Mouse (Mus musculus): ENCODE measurements around the gene Rbpms2.

Gene Rbpms2

DNA sequence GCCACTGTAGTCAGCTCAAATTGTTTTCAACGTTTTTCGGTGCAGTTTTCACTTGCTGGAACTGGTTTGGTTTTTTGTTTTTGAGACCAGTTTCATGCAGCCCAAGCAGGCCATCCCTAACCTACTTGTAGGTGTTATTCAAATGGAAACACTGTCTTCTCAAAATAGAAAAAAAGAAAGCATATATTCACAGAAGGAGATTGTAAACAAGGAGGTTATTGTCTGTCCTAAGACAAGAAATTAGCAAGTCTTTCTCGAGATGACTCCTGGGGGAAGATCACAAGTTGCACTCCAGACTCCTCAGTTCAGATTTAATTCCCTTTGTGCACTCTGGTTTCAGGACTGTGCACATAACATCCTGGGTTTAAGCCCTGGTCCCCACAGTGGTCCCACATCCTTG, 10.1 kb upstream of the Rbpms2 start:
- no peak for DNase-seq (ENCODE audit: low read depth, low spot score)

DNA sequence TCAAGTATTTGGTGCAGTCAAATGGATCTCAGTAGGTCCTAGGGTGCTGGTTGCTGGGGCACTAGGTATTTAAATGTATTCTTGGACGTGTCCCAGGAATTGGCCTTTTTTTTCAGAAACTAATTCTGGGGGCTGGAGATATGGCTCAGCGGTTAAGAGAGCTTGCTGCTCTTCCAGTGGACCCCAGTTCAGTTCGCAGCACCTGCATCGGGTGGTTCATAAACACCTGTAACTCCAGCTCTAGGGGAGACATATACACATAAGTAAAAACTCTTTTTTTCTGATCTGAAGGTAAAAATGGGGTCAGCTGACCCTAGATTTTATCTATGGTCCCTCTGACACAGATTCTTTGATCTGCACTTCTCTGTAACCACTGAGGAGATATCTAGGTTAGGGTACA, 8.3 kb upstream of the Rbpms2 start:
- DNase-seq (ENCODE audit: low read depth, low spot score), result no peak

DNA sequence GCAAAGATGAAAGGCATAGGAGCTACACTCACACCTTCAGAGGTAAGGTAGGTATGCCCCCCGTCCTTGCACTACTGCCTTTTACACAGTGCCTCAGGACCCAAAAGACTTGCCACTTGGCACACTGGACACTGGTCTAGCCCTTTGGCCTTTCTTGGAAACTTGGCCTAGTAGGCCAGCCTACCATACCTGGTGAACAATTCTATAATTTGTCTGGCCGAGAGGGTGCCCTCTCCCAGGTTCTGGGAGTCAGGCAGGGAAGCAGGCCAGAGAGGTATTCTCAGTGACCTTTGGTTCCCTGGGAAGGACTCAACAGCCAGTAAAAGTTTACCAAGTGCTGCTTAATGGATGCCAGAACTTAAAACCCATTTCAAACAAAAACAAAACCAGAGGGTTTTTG, 7.8 kb upstream of the Rbpms2 start:
- no peak for DNase-seq (ENCODE audit: low read depth, low spot score)

DNA sequence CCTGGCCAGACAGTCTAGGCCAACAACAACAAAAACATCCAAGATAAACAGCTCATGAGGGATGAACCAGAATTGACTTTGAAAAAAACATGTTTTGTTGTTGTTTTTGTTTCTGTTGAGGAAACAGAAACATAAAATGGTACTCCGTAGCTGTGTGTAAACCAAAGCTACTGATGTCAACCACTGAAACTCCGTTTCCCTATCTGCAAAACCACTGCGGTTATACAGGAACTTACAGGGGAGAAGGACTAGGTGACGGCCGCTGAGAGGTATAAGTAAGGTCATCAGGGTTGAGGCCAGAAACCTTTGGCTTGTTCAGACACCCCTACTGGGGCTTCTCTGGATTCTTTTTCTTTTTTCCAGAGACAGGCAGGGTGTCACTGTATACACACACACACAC, 6.6 kb upstream of the Rbpms2 start:
- DNase-seq (ENCODE audit: low read depth, low spot score), result no peak

DNA sequence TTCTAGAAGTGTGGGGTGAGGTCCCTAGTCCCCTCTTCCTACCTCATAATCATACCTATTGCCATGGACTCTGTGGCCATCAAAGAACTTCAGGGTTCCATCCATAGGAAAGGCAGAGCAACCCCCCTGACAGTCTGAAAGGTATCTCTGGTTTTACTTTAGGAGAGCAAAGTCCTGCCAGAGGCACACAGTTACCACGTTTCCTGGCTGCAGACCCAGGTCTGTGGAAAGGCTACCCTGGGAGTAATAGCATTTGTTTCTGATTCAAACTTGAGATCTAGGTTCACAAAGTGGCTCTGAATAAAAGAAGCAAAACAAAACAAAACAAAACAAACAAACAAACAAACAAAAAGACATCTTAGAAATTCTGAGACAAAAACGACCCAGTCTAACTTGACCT, 5.2 kb upstream of the Rbpms2 start:
- no peak for DNase-seq (ENCODE audit: low read depth, low spot score)

DNA sequence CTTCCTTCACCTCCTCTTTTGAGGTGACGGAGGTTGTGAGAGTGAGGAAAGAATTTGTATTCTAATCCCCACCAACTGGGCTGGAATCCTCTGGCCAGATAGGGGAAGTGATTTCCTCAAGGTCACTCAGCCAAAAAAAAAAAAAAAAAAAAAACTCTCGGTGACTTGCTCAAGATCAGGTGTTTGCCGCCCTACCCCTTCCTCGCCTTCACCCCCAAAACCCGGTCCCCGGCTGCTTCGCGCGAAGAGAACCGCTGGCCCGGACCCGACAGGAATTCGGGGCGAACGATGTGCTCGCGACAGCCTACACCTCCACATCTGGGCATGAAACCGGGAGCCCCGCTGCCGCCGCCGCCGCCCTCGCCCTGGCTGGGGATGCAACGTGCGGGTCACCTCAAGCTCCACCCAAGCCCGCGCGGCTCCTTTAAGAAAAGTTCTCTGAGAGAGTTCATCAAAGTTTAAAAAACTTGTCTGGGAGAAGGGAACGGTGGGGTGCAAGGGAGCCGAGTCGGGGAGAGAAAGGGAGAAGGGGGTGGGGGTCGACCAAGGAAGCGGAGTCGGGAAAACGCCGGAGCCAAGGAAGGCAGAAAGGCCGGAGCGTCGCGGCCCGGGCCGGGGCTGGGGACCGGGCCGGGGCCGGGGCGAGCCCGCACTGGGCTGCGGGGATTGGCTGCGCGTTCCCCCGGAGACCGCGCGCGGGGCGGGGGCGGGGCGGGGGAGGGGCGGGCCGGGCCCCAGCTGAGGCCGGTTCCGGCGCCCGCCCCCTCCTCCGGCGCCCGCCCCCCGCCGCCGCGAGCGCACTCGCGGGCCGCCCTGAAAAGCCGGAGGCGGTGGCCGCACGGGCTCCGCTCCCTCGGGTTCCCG, 551 bp downstream of the Rbpms2 start:
- DNase-seq (ENCODE audit: low read depth, low spot score), result peak; percentile 32

DNA sequence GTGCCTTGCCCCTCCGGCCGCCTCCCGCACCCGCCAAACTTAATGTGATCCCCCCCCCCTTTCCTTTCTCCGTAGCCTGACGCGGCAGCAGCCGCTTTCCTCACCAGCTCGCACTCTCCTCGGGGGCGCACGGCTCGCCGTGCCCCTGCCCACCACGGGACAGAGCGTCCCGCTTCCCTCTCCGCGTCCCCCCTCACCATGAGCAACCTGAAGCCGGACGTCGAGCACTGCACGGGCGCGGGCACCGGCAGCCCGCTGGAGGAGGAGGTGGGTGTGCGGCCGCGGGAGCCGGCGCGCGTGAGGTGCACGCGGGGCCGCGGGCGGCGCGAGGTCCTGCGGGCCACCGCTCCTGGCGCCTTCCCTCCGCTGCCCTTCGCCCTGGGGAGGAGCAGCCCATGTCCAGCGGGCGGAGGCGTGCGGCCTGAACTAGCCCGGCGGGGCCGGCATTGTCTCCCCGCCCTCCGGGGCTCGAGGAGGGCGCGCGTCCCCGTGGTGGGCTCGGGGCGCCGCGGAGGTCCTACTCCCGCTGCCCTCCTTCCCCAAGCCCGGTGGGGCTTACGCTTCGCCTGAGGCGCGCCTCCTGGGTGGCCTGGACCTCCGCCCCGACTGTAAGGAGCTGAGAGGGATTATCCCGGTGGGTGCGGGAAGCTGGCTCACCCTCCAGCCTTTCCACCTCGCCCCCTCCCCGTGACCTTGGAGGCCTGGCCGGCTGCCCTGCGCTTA, 1.3 kb downstream of the Rbpms2 start:
- DNase-seq (ENCODE audit: low read depth, low spot score), result no peak

DNA sequence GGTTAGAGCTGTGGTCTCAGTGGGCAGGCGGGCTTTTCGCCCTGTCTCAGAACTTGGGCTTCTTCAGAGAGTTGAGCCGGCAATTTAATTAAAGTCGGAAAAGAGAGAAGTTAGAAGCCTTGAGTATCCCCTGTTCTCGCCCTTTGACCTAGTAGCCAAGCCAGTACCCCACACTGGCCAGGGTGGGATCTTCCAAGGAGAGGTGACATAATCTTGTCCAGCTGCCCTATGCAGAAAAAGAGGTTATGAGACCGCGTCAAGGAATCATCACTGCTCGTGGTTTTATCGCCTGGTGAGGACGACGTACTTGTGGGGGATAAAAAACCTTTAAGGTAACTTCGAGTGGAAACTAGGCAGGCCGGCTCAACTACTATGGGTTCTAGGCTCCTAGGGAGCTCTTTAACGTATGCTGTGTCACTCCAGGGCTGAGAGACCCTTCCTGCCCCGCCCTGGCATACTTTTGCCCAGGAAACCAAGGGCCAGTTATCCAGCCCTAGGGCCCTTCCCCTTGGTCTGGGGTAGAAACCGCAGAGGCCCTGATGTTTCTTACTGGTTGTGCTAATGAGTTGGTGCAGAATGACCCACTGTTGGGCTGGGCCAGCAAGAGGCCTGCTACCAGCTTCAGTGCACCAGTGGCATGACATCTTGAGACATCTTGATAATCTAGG, 2.0 kb downstream of the Rbpms2 start:
- DNase-seq (ENCODE audit: low read depth, low spot score), result no peak

DNA sequence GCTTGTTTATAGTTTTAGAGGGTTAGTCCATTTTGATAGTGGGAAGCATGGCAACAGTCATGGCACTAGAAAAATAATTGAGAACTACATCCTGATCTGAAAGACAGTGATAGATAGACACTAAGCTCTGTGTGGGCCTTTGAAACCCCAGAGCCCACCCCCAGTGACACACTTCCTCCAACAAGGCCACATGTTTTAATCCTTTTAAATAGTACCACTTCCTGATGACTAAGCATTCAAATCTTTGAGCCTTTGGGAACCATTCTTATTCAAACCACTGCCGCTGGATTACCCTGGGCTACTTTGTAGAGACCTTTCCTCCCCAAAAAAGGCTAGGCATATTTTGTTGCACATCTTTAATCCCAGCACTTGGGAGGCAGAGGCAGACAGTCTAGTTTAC, 6.3 kb downstream of the Rbpms2 start:
- peak; percentile 32 for DNase-seq (ENCODE audit: low read depth, low spot score)

DNA sequence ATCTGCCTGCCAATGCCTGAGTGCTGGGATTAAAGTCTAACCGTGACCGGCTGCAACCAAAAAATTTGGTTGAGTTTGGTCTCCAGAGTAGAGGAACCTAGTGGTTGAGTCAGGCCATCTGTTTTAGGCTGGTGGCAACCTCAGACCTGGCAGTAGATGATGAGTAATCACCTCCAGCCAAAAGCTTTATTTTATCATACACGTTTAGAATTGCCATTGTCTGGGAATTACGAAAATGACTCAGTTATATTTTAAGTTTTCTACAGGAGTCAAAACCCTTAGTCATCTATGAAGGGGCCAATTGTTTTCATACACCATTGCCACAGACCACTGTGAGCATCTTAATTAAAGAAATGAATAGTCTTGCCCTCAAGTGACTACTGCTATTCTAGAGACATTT, 7.5 kb downstream of the Rbpms2 start:
- DNase-seq (ENCODE audit: low read depth, low spot score), result peak; percentile 74

DNA sequence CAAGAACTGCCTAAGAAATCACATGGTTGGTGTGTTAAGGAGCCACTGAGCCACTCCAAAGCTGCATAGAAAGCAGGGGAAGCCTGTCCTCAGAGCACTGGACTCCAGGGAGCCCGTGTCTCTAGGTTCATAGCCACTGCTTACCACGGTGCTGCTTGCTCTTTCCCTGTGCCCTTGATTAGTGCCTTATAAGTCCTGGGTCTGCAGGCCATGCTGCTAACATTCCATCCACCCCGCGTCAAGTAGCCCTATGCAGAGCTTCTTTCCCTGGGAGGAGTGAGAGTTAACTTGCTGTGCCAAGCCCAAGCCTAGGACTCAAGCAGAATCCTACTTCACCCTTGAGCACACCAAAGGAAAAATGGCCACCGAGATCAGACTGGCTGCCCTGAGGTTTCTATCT, 9.6 kb downstream of the Rbpms2 start:
- no peak for DNase-seq (ENCODE audit: low read depth, low spot score)

DNA sequence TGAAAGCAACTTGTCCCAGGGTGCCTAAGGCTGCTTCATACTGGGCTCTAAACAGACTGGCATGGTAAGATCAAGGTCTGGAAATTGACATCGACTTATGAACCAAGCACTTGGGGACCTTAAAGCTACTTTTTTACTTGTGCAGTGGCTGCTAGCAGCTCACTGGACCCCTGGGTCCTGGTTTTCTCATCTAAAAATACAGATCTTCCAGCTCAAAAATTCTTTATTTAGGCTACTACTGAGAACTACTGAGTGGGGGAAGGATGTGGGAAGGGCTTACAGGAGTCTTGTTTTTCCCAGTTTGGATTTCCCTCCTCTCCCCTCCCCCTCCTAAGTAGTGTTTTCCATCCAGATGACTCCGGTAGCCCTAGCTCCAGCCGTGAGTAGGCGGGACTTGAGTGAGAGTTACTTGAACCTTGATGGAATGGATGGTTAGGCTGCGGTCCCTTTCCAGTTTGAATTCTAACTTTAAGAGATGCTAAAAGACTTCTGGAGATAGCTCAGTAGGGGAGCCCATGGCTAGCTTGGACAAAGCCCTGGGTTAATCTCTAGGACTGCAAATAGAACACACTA, 11.5 kb downstream of the Rbpms2 start:
- DNase-seq (ENCODE audit: low read depth, low spot score), result no peak

DNA sequence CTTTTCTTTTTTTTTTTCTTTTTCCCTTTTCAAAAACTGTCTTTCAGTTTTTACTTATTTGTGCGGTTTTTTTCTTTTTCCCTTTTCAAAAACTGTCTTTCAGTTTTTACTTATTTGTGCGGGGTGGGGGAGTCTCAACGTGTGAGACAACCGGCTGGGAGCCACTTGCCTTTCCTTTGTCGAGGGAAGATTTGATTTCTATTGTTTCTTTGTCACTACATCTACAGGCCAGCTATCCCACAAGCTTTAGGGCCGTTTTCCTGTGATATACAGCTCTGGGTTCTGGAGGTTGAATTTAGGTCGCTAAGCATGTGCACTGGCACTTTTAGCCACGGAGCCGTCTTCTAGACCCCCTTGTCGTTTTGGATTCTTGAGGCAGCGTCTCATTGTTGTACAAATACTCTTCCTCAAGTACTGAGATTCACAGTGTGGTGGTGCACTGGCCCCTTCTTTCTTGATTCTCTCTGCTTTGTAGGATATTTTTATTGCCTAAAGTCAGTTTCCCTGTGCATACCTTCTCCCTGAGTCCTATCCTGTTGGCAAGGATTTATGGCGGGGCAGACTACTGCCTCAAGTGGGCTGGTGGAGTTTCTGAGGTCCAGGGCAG, 12.1 kb downstream of the Rbpms2 start:
- no peak for DNase-seq (ENCODE audit: low read depth, low spot score)

DNA sequence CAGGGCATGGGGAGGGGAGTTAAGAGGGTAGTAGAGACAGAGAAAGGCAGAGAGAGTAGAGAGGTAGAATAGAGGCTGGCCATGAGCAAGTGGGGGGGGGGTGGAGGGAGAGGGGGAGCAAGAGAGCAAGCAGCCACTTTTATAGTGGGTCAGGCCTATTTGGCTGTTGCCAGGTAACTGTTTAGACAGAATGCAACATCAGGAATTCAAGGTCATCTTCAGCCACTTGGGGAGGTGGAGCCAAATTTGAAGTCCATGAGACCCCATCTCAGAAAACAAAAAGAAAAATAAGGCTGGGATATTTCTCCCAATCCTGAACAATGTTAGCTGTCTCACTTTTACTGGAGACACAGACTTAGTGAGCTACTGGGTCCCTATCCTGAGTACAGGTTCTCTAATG, 13.1 kb downstream of the Rbpms2 start:
- DNase-seq (ENCODE audit: low read depth, low spot score), result no peak

DNA sequence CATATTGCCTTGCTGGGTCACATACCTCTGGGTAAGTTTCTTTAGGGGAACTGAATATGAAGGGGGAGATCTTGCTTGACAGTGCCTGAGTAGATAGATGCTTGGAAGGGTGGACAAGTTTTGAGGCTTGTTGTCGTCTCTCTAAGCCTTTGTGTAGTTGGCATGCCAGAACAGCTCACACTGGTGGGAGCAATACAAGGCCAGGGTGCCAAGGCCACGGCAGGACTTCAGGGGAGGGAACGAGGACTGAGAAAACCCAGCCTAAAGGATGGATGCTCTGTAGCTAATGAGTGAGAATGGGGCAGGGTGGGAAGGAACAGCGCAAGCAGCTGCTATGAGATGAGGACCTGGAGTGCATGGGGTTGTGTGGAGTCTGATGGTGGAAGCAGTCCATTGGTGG, 15.5 kb downstream of the Rbpms2 start:
- no peak for DNase-seq (ENCODE audit: low read depth, low spot score)

DNA sequence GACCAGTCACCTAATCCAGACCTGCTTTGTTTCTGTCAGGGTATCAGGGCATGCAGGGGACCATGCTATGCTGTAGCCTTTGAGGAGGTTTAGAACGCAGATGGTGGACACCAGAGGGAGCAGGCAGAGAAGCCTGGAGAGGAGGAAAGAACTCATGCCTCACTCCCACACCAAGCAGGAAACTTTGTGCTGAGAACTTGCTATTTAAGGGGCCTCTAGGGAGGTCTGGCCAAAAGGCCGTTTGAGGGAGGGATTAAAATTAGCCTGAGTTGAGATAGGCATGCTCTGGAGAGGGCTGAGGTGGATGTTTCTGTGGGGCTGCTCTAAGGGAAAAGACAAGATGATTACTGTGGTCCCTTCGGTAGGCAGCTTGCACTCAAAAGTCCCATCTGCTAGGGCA, 16.5 kb downstream of the Rbpms2 start:
- no peak for DNase-seq (ENCODE audit: low read depth, low spot score)

DNA sequence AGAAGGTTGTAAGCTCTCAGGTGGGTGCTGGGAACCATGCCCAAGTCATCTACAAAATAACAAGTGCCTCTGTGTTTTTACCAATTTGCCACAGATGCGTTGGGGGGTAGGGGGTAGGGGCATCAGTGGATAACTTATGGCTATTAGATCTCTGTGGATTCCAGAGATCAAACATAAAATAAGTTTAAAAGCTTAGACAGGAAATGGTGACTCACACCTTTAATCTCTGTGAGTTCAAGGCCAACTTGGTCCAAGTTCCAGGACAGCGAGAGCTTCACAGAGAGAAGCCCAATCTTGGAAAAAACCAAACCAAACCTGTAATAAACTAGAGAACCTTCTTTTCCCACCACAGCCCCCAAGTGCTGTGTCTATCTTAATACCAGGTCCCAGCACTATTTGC, 17.3 kb downstream of the Rbpms2 start:
- DNase-seq (ENCODE audit: low read depth, low spot score), result no peak

DNA sequence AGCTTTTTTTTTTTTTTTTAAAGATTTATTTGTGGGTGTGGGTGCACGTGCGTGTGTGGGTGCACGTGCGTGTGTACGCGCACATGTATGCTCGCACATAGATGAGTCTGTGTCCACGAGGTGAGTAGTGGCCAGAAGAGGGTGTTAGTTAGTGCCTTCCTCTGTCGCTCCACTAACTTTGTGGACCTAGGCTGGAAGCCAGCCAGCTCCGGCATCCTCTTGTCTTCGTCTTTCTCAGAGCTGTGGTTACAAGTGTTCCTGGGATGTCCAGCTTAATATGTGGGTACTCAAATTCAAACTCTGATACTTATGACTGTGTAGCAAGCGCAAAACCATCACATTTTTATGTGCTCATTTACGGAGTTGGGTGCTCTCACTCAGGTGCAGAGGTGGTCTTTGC, 19.3 kb downstream of the Rbpms2 start:
- DNase-seq (ENCODE audit: low read depth, low spot score), result no peak

DNA sequence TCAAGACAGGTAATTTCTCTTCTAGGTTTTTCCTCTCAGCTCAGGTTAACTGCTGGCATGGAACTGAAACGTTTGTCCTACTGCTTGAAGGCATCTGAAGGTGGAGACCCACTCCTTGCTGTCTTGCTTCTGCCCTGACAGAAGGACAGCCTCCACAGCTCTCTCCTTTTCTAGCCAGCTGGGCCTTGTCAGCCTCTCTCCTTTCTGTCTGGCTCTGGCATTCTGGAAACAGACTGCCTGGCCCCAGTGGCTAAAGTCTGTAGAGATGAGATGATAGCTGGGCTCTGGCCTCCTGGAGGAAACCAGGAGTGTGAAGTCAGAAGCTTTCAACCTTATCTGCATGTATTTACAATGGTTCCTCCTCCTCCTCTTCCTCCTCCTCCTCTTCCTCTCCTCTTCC, 20.5 kb downstream of the Rbpms2 start:
- DNase-seq (ENCODE audit: low read depth, low spot score), result no peak

DNA sequence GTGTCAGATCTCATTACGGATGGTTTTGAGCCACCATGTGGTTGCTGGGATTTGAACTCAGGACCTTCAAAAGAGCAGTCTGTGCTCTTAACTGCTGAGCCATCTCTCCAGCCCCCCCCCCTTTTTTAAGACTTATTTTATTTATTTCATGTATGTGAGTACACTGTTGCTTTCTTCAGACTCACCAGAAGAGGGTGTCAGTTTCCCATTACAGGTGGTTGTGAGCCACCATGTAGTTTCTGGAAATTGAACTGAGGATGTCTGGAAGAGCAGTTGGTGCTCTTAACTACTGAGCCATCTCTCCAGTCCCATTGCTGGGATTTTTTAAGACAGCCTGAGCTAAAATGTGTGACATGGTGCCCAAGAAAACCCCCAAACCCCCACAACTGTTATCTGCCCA, 22.5 kb downstream of the Rbpms2 start:
- DNase-seq (ENCODE audit: low read depth, low spot score), result peak; percentile 44

DNA sequence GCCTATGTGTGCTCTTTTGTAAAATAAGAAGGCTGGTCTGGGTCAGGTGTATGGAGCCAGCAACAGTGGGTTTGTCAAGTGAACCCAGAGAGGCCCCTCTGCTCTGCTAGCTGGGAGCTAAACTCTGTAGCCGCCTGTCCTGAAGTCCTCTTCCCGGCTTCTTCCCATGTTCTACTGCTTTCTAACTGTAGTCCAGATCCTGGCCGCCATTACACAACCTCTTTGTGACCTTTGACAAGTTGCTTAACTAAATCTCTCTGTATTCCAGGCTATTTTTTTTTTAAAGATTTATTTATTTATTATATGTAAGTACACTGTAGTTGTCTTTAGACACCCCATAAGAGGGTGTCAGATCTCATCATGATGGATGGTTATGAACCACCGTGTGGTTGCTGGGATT, 24.3 kb downstream of the Rbpms2 start:
- no peak for DNase-seq (ENCODE audit: low read depth, low spot score)

DNA sequence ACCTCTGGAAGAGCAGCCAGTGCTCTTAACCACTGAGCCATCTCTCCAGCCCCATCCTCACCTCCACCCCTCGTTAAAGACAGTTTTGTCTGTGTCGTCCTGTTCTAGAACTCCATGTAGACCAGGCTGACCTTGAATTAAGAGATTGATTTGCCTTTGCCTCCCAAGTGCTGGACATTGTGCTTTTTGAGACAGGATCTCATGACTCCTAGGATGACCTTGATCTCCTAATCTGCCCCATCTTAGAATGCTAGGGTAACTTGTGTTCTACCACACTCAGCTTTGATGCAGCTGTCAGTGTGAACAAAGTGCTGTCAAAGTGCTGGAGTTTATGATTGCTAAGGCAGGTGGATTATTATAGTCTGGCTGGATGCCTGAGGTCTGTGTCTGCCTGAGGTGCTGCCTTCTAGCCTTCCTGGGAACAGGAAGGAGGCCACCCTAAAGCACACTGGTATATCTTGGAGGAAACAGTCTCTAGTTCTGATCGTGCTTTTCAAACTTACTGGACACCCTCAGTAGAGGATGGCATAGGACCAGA, 25.3 kb downstream of the Rbpms2 start:
- no peak for DNase-seq (ENCODE audit: low read depth, low spot score)
